Mouse (Mus musculus) left cerebral cortex, adult 18-20 months (tissue): ENCODE data around the gene Pex13. TPM values are rescaled to one million over a fixed set of nuclear protein-coding genes. Genes with fewer than 3 reads are reported as not detected.

ENCODE experiments used
- DNase-seq, 2 experiments: peaks; one replicate each; pipeline ENCODE4 v3.0.0; 2021 to 2022; ENCODE audit warnings: low spot score in 2 of 2, mixed read lengths in 1 of 2
- long read RNA-seq, 2 experiments: library from polyadenylated mRNA; stranded (forward); transcript quantifications; one replicate each; pipeline ENCODE4 v2.0.0; 2021
- total RNA-seq, 2 experiments: library from RNA; stranded (reverse); gene quantifications; 2 replicates each; pipeline ENCODE4 v1.2.3; 2021

Pex13 gene
- 10 to 100 TPM; 24.4 to 27.0 TPM for total RNA-seq
- long read RNA-seq, experiment 1, full-length matches to known transcripts = 44 of 59 reads
- long read RNA-seq, experiment 1, partial matches to known transcripts = 2 of 59 reads
- long read RNA-seq, experiment 1, other reads (novel, unspliced or antisense) = 13 of 59 reads
- long read RNA-seq, experiment 2, full-length matches to known transcripts = 40 of 48 reads
- long read RNA-seq, experiment 2, partial matches to known transcripts = 0 of 48 reads
- long read RNA-seq, experiment 2, other reads (novel, unspliced or antisense) = 8 of 48 reads

DNA sequence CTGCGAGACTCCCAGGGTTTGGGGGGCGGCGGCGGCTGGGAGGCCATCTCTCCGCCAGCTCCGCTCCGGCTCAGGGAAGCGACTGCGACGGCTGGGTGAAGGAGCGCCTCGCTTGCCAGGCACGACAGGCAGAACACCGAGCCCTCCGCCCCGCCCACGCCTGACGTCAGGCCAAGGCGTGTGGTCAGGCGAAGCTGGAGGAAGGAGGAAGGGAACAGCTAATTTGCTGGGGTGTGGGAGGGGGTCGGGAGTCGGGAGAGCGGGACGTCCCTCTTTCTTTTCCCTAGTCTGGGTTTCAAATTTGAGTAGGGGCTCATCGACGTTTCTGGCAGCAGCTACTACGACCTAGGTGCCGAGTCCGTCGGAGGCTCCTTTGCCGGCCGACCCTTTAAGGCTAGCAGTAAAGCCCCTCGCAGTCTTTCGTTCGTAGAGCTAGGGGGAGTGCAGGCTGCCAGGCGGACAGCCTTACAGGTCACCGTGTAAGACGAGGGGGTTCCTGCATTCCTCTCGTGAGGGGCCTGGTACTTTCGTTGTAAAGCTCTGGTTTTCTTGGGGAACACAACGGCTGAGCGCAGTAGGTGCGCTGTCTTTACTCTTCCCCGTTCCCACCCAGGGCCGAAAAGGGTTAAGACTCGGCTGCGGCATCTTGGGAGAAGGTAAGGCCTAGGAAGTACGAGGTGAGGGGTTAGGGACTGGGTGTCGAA, at the start of gene Pex13:
Gene Pex13, minus strand, starts transcription at position 162 of the 704 bp plus-strand sequence.
- DNase-seq = peak; percentile 81 to 91

DNA sequence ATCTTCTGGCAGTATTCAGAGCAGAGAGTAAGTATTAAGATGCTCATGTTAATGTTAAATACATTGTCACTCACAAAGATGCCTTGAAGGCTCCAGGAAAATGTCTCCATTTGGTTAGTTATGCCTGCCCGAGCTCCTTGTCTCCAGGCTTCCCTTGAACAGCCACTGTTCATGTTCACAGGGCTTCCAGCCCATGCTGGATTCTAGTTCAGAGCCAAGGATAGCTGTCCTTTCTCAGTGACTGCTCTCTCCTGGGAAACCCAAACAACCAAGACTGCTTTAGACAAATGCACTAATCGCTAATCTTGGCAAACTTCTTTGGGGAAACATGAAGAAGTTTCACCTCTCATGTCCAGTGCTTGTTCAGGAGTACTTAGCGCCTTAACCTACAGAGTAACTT, 46.5 kb upstream of the Pex13 start:
- DNase-seq = no peak

DNA sequence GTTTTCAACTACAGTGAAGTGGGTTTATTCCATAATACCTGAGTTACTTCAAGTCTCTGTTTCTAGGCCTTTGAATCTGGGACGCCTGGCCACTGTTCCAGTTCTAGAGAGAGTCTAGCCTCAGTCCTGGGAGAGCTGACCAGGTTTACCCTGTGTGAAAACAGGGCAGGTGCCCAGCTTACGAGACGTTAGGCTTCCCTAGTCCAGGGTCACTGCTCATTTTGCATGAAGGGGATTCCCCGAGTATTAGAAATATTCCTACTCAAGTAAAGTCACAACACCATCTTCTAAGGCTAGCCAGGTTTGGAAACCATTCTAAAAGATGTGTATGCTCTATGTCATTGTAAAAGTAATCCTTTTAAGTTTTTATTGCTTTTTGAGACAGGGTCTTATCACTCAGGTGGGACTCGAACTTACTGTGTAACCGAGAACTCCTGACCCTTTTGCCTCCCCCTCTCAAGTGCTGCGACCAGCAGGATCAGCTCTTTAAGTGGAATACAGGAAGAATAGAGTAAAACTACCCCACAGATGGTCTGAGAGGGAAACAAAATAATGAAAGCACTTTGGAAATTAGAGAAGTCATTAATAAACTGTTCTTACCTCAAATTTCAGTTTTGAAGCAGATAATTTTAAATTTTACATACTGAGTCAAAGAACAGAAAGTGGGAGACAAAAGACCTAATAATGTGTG, 39.0 kb upstream of the Pex13 start:
- DNase-seq = no peak

DNA sequence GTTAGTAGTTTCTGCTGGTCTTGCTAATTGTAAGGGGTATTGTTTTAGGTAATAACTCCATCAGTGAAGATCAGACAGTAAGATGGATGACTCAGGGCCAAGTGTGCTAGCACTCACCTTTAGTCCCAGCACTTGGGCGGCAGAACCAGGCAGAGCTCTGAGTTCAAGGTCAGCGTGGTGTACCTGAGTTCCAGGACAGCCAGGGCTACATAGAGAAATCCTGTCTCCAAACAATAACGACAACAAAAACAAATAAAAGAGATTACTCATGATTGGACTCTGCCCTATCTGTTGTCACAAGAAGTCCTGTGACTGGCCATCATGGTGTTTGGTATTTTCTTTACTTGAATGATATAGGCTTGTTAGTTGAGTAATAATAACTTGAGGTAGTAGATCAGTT, 36.1 kb upstream of the Pex13 start:
- no peak for DNase-seq

DNA sequence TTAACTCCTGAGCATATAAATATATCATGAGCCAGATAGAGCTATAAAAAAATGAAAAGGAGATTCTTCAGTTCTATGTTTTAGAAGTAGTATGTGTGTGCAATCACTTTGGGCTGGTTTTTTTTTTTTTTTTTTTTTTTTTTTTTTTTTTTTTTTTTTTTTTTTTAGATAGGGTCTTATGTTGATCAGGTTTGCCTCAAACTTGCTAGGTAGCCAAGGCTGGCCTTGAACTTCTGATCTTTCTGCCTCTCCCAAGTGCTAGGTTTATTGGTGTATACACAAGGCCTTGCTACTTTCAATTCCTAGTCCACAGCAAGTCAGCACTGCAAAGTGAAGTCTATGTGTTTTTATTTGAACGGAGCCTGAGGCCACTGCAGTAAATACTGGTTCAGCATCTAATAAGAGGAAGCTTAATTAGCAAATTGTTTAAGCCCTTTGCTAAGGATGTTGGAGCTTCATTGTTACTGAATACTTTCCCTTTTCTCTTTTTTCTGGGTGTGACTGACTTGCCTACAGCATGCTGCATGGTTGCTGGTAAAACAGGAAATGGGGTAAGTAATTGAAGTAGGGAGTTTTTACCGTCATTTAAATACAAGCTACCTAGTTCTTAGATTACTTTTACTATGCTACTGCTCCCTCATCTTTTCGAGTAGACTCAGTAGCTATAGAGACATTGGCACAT, 33.8 kb upstream of the Pex13 start:
- no peak for DNase-seq

DNA sequence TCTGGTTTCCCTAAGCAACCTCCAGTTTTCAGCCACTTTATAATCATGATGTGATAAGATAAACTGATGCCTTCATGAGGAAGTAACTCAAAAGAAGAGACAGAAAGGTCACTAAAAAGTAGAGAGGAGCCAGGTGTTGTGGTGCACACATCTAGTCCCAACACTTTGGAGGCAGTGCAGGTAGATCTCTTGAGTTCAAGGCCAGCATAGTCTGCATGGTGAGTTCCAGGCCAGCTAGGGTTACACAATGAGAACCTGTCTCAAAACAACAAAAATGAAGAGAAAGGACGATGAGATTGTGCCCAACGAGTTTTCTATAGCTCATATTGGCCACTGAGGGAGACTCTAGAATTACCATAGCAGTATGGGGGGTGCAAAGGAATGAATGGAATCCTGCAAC, 32.8 kb upstream of the Pex13 start:
- DNase-seq = no peak

DNA sequence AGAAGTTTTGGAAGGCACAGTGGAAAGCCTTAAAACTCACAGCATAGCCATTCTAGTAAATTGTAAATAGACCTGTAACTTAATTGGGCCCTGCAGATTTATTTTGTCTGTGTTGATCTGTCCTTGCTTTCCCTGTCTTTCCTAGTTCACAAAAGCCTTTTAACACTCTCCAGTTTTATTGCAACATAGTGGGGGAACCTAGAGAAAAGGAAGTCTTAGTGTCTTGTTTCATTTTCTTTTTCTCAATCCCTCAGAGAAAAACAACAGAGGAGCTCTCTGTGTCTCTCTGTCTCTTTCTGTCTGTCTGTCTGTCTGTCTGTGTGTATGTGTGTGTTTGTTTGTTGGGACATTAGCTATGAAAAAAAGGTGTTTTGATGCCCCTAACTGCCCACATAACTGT, 30.1 kb upstream of the Pex13 start:
- no peak for DNase-seq

DNA sequence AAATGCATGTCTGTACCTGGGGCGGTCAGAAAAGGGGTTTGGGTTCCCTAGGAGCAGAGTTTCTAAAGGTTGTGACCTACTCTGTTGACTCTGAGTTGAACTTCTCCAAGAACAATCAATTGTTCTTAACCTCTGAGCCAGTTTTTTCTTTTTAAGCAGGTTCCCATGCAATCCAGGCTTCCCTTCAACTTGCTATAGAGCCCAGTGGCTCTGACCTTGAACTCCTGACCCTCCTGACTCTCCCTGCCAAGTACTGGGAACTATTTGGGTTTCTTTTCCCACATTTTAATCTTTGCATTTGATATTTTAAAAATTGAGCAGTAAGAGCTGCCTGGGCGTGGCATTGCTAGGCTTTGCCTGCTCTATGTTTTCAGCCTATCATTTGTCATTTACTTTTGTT, 27.5 kb upstream of the Pex13 start:
- no peak for DNase-seq

DNA sequence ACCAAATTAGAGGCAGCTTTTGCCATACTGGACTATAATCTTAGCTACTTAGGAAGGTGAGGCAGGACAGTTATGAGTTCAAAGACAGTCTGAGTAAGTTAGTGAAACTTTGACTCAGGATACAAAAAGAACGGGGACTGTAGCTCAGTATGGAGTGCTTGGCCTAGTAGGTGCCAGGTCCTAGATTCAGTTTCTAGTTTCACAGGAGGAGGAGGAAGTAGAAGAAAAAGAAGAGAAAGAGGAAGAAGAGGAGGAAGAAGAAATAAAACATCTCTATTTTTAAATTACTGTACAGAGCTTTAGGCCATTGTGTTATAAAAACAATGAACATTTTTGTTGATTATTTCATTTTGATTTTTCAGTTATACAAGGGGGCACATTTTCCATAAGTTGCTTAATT, 22.3 kb upstream of the Pex13 start:
- DNase-seq = no peak

DNA sequence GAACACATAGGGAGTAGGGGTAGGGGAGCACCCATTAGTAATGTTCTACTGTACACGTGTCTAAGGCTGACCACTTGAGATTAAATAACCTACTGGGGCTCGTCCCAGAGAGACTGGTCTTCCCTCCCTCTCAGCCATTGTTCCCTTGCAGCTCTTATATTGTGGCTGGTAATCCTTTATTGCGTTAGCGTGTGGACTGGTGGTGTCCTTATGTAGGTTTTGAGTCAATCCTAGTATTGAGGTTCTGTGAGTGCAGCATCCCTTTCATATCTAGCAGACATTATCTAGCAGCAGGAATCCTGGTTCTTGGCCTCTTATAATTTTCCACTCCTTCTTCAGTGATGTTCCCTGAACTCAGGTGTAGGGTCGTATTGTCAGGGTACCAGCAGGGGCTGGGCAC, 20.9 kb upstream of the Pex13 start:
- no peak for DNase-seq

DNA sequence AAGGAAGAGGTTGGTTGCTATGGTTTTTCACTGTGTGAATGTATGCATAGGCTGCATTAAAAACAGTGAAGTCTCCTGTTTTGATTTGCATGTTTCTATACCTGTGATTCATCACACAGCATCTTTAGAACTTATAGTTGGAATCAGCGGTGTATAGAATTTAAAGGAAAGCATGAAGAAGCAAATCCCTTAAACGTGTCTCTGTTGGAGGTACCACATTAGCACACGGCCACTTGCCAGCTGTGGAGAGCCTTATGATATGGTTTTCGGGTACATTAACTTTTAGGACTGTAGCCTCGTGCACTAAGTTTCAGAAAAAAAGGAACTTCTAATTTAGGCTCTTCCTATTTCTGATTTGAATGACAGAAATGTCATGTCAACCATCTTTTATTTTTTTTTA, 16.8 kb upstream of the Pex13 start:
- DNase-seq = no peak

DNA sequence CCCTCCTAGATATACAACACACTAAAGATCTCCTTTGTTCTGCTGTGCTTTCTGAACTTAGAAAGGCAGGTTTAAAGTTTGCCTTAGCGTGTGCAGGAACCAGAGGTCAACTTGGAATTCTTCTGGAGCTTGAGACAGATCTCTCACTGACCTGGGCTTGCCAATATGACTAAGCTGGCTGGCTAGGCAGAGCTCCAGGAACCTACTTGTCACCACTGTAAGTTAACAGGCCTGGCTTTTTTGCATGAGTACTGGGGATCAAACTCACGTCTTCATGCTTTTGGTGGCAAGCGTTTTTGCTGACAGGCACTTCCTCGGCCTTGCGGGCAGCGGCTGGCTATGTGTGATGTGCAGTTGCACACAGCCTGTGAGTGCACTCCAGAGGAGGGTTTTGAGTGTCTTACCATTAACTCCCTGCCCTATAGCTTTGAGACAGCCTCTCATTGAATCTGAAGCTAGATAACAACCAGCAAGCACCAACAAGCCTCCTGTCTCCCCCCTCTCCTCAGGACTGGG, 14.7 kb upstream of the Pex13 start:
- no peak for DNase-seq

DNA sequence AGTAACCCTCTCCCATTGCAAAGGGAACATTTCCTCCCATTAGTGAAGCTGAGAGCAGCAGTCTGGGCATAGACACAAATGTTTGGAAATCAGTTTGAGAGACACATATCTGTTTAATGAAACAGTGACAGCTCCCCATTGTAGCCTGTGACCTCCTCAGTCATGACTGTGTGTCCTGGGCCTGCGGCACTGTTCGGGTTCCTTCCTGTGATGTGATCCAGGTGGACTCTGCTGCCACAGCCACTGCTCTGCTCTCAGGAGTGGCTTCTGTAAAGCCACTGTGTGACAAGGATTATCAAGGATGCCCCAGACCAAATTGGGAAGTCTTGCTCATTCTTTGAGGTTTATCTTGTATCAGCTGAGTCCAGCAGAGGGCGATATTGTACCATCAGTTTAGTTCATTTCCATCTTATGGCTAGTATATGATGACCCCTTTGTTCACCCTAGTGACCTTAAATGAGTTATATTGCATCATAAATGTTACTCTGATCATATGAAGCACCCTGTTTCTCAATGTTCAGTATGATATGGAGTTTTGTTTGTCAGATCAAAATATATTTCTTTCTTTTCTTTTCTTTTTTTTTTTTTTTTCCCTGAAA, 13.4 kb upstream of the Pex13 start:
- DNase-seq = peak; percentile 63 to 73

DNA sequence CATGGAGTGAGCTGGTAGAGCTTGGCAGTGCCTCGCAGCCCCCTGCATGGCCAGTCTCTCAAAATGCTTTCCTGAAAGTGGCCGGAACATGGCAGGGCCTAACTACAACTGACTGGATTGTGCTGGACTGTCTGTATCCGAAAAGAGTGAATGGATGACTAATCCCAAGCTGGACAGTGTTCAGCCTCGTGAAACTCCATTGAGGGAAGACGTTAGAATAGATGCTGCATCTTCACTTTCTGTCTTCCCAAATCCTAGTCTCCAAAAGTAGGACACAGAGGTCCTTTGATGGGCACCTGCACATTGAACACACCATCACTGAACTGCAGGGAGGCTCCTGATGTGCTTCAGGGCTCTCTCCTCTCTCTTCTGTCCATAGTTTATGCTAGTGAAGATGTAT, 10.3 kb upstream of the Pex13 start:
- DNase-seq = no peak

DNA sequence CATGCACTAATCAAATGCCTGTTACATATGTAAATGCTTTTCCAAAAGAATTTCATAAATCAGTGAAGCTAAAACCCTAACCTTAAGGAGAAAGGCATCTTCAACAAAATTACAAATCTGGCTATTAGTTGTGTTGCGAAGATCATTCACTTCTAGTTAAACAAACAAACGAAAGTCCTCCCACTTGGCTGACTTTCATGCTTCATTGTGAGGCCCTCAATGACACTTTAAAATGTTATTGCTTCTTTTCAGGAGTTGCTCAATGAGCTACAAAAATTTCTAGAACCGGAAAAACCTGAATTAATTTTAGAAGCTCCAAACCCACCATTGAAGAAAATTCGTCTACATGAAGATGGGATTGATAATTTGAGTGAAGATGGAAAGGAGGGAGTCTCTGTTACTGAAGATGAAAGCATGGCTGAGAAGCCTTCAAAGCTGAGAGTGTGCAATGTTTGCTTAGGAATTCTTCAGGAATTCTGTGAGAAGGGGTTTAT, 6.5 kb upstream of the Pex13 start:
- DNase-seq = no peak

DNA sequence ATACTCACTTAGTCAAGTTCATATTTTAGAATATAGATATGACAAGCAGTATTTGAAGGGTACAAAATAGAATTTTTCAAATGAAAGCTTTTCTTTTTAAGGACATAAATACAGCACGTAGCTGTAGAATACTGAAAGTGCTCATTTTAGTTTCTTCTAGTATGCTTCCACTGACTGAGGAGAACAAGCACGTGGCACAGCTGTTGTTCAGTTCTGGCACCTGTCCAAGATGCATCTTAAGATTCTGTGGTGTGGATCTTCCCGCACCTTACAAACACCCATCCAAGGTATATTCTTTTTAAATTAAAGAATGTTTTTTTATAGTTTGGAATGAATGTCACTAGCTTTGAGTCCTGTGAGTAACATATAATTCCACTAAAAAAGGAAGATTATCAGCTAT, 1.4 kb upstream of the Pex13 start:
- DNase-seq = no peak

DNA sequence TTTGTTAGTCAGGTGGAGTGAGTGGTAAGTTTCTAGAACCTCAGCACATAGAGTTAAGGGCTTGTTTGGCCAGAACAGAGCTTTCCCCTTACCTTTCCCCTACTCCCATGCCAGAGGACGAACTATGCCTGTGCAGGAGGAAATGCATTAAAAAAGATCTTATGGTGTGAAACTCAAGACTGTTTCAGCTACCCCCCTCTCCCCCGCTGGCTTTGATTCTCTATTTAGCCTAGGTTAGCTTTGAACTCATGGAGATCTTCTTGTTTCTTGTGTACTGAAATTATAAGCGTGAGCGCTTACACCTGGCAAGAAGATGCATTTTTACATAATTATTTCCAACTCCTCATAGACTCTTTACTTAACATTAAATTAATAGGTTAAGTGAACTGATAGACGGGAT, 767 bp upstream of the Pex13 start:
- DNase-seq = no peak

DNA sequence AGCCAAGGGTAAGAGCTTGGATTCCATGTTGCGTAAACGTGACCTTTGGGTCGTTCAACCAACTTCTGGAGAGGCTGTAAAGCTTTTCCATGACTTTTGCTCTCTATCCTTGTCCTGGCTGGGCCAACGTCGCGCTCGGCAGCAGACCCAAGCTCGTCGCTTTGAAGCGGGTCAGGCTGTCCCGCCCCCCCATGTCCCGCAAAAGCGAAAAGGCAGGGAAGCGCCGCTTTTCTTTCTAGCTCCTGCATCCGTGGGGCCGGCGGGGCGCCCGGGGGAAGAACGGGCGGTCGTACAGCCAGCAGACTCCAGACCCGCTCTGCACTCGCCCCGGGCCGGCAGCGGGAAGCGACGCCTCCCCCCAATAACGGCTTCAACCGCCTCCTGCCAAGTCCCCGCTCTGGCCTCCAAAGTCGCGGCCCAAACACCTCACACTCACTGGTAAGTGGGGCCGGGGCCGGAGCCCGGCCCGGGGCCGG, 410 bp downstream of the Pex13 start, which contains the start of gene Pus10:
Gene Pus10, plus strand, starts transcription at position 364 of the 476 bp plus-strand sequence.
- peak in 1 of 2 experiments; percentile 11 for DNase-seq

DNA sequence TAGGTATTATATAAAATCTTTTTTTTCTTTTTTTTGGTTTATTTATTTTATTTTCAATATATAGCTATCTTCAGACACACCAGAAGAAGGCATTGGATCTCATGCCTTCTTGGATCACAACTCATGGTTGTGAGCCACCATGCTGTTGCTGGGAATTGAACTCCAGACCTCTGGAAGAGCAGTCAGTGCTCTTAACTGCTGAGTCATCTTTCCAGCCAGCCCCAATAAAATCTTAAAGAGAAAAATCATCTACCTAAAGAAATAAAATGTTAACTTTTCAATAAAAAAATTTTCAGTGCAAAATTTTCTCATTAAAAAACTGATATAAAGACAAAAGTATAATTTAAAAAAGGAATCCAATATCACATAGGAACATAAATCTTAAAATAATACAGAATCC, 1.5 kb downstream of the Pex13 start:
- DNase-seq = no peak

DNA sequence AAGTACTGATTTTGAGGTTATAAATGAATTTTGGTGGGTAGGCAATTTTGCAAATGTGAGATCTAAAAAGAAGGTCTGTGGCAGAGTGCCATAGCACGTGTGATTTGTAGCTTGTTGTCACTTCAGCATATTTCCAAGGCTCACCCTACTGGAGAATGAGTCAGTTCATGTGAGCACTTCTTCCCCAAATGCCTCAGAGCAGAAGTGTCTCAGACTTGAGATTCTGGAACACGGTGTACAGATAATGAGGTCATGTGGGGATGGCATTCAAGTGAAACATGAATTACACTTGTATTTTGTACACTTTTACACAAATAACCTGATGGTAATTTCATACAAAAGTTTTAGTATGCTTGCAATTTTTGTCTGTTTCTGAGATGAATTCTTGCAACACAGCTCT, 8.0 kb downstream of the Pex13 start:
- no peak for DNase-seq

DNA sequence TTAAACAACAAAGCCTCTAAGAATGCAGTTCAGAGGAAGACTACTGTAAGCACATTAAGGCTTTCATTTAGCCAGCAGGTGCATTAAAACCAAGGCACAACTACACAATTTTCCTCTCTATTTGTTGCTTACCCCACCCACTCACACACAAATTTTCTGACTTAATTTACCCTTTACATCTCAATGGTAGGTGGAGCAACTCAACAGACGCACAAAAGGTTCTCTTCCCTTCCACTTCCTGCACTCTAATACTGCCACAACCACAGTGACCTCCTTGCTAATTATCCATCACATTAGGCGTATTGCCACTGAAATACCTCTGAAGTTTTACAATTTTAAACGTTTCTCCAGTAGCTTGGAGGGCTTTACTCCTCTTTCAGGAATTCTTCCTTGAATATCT, 12.1 kb downstream of the Pex13 start:
- no peak for DNase-seq
